Mouse (Mus musculus) 3T3-L1 (cell line): Measurements from ENCODE around the gene Ogfod2.

ENCODE experiments used
- DNase-seq: peaks from one replicate; pipeline ENCODE4 v3.0.0-alpha.2; 2015; ENCODE audit warnings: low read depth, low spot score

The Ogfod2 gene

DNA sequence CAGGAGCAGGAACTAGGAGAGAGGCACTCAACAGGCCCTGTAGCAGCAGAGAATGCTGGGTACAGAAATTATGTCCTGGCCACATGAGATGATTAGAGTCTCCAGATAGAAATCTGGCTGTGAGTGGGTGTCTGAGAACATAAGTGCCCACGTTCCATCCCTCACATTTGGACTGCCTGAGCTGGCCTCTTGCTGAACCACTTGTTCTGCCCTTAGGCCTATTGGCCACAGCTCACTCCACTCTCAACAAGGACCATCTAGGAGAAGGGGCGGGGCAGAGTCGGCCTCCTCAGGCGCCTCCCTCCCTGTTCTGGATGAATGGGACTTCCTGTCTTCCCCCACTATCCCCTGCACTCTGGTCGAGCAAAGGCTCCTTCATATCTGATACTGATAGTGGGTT is 36.9 kb downstream of the Ogfod2 start:
- no peak for DNase-seq

DNA sequence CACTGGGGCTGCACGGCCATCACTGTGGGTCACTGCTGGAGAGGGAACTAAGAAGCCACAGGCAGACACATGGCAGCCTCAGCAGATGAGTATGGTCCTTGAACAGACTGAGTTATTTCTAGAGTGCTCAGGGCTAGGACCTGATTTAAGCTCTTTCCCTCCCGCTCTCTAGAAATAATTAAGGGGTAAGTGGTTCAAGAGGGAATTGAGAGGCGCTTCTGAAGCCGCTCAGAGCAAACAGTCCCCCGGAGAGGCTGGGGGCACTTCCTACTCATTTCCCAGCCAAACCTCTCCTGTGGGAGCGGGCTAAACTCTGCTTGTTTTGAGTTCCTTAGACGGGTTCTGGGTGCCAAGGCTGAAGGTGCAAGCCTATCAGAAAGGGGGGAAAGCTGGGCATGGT is 38.8 kb downstream of the Ogfod2 start:
- no peak for DNase-seq

DNA sequence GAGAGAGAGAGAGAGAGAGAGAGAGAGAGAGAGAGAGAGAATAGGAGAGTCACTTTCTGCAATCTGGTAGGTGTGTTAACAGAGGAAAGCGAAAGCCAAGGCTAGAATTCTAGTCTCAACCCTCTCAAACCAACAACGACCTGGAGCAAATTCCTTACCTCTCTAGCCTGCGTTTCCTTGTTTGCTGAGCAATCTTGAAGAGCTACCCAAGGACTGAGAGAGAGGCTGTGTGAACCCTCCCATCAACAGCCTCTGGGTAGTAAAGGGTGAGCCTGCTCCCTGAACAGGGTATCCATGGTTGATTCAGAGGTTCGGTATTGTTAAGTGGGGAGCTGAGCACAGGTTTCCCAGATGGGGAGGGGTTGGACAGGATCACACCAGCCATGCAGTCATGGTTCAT is 40.6 kb downstream of the Ogfod2 start:
- DNase-seq = no peak

DNA sequence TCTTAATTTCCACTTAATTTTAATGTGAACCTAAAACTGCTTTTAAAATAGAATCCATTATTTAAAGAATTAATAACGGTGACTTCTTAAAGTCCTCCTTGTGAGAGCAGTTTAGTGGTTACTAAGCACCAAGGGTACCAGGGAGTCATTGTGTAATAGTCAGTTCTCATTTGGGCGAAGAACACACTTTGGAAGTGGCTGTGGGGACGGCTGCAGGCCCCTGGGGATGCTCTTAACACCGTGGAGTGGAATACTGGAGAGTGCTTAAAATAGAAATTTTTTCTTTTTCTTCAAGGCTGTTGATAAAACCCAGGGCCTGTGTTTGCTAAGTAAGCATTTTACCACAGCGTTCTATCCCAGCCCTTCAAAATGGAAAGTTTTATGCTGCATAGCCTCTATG is 43.8 kb downstream of the Ogfod2 start:
- DNase-seq = no peak

DNA sequence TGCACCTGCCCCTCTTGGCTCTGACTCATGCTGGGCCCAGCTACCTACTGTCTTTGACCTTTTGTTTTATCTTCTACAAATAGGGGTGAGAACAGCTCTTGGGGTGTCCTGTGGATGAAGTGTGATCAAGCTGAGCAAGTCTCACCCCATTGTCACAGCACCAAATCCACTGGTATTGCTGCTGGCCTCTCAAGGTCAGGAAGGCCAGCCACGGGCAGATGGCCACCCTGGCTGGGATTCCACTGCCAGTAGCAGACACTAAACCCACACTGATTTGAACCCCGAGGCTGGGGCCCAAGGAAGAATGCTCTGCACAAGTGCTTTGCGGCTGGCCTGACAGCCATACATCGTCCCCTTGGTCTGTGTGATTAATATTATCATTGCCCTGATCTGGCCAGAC is 46.2 kb downstream of the Ogfod2 start:
- no peak for DNase-seq

DNA sequence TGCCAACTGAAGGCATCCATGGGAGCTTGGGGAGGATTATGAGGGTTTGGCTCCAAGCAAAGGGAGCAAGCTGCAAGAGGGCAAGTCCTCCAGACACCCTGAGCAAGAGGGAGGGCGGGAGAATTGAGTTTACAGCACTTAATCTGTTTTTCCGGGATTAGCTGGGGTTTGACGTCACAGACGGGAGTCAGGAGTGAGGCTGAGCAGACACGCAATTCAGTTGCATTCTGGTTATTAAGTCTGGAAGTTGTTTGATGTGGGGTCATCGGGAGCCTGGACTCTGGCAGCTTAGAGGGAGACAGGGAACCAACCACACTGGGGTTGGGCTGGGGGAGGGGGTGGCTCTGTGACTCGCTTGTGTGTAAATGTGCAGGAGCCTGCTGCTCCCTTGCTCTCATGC is 47.4 kb downstream of the Ogfod2 start:
- DNase-seq = no peak

DNA sequence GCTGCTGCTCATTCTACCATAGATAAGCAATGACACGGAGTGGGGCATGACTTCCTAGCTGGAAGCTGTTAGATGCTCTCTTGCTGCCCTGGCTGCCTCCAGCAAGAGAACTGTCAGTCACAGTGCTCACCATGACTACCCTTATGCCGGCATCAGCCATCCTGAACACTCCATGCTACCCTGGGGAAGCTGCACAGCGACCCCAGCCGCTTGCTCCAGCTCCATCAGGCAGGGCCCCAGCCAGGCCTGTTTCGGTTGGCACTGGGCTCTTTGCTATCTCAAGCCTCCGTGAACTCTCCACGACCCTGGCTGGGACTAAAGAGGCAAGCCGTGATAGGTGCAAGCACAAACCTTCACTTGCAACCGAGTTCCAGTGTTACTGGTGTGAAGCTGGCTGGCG is 49.7 kb downstream of the Ogfod2 start:
- DNase-seq = no peak

DNA sequence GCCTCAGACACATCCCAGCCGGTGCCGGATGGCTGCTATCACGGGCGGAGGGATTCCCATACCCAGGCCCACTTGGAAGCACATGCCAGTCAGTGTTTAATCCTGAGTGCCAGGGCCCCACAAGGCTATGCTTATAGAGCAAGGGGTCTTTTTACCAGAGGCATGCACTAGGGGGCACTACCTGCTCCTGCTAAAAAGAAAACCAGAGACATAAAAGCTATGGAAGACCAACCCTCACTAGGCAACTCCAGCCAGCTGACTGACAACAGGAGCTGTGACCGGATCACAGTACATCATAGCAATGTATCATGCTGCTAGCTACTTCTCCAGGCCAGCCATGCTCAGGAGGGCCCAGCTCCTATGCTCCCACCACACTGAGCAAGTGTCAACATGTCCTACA is 50.5 kb downstream of the Ogfod2 start:
- peak; percentile 84 for DNase-seq

DNA sequence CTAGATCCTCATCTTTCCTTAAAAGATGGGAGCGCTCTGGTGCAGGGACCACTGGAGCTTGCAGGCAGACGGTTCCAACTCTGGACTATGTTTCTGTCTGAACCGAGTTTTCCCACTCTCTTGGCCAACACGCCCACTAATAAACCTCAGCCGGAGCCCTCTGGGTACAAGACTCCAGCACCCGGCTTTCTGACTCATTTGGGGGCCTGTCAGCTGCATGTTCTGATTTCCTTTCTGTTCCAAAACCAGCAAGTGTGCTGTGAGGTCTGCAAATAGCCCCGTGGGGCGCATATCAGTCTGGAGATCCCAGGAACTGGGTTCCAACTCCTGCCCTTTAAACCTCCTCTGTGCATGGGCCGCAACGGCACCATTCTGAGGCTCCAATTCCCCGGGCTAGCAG is 51.3 kb downstream of the Ogfod2 start:
- peak; percentile 65 for DNase-seq
